Mouse (Mus musculus): Measurements from ENCODE around the gene Morc3.

- TF ChIP-seq CTCF (IDR thresholded peaks at IDR 0.05; ENCODE audit: low read depth) = peak; percentile 41
- no peak for TF ChIP-seq EP300 (IDR thresholded peaks at IDR 0.05; ENCODE audit: low read depth)
Observed at GRCm38 (mm10) chr16:93824799-93825198, 7.1 kb upstream of the Morc3 start.
